Mouse (Mus musculus) adrenal gland, adult (tissue): Measurements from ENCODE around the gene Mib2.
"Not testable (repeated sequence)": the region's sequence is repeated elsewhere in the genome, so short reads cannot be mapped to it uniquely, and the experiment has no call there.

Experiments
- DNase-seq, 2 experiments: peaks; one replicate each; pipeline ENCODE4 v3.0.0; 2022 to 2023; ENCODE audit warnings: low spot score in 1 of 2; ENCODE audit not compliant: inconsistent age in 2 of 2

The Mib2 gene

DNA sequence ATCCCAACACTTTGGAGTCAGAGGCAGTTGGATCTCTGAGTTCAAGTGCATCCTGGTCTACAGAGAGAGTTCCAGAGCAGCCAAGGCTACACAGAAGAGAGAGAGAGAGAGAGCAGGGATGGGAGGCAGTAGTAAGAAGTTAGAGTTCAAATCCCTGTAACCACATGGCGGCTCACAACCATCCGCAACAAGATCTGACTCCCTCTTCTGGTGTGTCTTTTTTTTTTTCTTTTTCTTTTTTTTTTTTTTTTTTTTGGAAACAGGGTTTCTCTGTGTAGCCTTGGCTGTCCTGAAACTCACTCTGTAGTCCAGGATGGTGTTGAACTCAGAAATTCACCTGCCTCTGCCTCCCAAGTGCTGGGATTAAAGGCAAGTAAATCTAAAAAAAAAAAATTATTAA lies 3.1 kb upstream of the Mib2 start:
- no peak for DNase-seq

GRCm38 (mm10) chr4:155670236-155670635 lies 1.2 kb upstream of the Mib2 start:
- not testable (repeated sequence) for DNase-seq

GRCm38 (mm10) chr4:155669598-155670075 lies 639 bp upstream of the Mib2 start:
- no peak for DNase-seq

GRCm38 (mm10) chr4:155666903-155667302 lies 2.1 kb downstream of the Mib2 start:
- DNase-seq, result peak in 1 of 2 experiments; percentile 19

- peak in 1 of 2 experiments; percentile 74 for DNase-seq
Measured at GRCm38 (mm10) chr4:155660641-155661040, 8.4 kb downstream of the Mib2 start.

GRCm38 (mm10) chr4:155658961-155659360 lies 10.0 kb downstream of the Mib2 start:
- DNase-seq, result no peak

DNA sequence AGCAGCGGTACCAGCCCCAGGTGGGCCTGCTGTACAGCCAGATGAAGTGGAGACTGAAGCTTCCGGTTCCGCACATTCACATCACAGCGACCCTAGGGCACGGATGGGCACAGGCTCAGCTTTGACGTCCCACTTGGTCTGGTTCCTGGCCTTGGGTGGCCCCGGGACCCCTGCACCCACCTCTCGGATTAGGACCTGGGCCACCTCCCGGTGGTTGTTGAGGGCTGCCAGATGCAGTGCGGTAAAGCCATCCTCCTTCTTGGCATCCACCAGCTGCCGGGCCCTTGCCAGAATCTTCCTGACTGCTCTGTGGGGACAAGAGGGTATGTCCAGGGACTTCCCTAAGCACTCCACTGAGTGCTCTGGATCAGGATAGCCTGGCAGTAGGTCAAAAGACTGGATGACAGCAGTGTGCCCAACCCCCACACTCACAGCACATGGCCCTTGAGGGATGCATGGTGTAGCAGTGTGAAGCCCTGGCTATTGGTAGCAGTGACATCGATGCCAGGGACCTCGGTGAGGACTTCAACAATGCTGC lies 12.7 kb downstream of the Mib2 start:
- DNase-seq, result peak in 1 of 2 experiments; percentile 20

DNA sequence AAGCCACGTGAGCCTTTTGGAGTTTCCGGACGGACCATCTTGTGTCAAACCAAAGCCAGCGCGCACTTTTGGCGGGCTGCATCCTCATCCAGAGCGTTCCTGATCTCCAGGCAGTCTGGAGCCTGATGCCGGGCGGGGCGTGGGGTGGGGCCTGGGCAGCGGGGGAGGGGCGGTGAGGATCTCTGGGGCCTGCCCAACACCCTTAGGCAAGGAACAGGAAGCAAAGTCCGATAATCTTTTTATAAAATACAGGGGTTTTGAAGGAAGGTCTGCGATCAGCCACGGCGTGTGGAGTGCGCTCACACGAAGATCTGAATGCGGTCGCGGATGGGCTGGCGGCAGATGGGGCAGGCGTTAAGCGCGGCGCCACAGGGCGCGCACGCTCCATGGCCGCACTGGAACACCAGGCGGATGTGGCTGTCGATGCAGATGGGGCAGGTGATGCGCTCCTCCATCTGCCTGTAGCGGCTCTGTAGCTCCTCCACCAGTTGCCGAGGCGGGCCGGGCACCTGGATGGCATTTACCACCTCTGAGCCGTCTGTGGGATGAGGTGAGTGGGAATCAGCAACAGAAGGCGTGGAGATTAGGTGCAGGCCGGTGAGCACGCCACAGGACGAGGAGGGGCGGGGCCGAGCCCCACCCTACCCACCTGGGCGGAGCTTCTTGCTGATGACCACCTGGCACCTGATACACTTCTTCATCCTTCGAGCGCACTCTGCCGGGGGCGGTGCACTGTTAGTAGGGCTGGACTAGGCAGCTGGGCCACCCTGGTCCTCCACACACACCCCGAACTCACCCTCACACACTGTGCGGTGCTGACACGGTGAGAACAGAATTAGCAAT lies 14.3 kb downstream of the Mib2 start:
- no peak for DNase-seq

GRCm38 (mm10) chr4:155654183-155654455 lies 14.9 kb downstream of the Mib2 start:
- no peak for DNase-seq

DNA sequence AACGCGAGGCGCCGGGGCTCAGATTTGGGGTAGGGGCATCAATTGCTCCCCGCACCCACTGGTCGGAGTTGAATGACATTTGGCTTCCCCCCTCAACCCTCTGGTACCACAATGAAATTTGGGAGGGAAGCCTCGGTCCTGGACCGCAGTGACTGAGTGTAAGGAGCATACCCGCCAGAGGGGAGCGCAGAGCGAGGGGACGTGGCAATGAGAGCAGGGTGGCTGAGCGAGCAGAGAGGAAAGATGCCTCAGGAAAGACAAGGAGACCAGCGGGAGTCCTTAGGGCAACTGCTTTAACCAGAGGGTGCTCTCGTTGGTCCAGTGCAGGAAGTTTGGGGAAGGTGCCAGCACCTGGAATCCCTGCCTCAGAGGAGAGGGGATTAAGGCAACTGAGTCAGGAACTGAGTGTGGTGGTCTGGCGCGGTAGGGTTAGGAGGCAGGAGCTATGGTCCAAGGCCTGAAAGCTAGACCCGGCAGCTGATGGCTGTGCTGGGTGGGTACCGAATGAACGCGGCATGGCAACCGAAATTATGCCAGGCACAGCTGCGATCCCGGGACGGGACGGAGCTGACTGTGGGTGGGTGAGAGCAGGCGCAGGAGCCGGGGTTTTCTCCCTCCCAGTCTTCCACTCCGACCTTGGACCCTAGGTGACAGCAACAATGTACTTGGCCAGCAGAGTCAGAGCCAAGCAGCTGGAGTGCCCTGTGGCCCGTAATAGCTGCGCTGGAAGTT lies 15.4 kb downstream of the Mib2 start:
- DNase-seq, result peak in 1 of 2 experiments; percentile 65

- peak in 1 of 2 experiments; percentile 61 for DNase-seq
Measured at GRCm38 (mm10) chr4:155653086-155653450, 15.9 kb downstream of the Mib2 start, which contains the start of gene Mmp23. Mmp23 (minus strand) TSS chr4:155653384.

GRCm38 (mm10) chr4:155652283-155653085 lies 16.5 kb downstream of the Mib2 start:
- DNase-seq, result peak in 1 of 2 experiments; percentile 31

GRCm38 (mm10) chr4:155651553-155652269 lies 17.3 kb downstream of the Mib2 start:
- DNase-seq, result peak in 1 of 2 experiments; percentile 39

GRCm38 (mm10) chr4:155649355-155649754 lies 19.6 kb downstream of the Mib2 start:
- DNase-seq, result no peak

- no peak for DNase-seq
Measured at GRCm38 (mm10) chr4:155645721-155646120, 23.3 kb downstream of the Mib2 start.

DNA sequence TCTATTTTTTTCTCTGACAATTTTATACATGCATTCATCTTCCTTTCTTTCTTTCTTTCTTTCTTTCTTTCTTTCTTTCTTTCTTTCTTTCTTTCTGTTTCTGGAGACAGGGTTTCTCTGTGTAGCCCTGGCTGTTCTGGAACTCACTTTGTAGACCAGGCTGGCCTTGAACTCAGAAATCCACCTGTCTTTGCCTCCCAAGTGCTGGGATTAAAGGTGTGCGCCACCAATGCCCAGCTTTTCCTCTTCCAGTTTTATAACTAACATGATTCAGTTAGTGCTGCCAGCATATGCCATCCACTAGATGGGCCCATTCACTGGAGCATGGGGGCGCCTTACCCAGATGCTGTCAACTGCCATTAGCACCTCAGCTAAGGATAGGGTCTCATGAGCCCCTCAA lies 23.7 kb downstream of the Mib2 start, which contains the start of gene Gm10563:
TSS of gene Gm10563 (minus strand) at position 101 of the 400 bp plus-strand sequence.
- not testable (repeated sequence) for DNase-seq

DNA sequence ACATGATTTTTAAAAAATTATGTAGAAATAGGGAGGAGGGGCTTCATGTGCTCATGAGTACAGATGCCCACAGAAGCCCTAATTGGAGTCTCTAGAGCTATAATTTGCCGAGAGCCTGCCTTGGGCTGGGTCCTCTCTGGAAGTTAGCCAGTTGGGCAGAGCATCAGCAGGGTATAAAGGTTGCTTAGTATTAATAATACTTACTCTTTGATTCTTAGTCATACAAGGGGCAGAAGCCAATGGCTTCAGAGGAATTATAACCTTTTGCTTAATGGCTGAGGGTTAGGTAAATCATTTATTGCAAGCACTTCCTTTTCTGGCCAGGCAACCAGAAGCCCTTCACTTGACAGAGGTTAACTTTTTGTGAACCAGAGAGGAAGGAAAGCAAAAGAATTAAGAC lies 25.5 kb downstream of the Mib2 start:
- DNase-seq, result no peak

- no peak for DNase-seq
Measured at GRCm38 (mm10) chr4:155635766-155636499, 33.1 kb downstream of the Mib2 start.

GRCm38 (mm10) chr4:155630267-155630666 lies 38.7 kb downstream of the Mib2 start:
- DNase-seq, result no peak
